Mouse (Mus musculus): Measurements from ENCODE around the gene Car4. TPM values are rescaled to one million over a fixed set of nuclear protein-coding genes. Genes with fewer than 3 reads are reported as not detected.
A peak's percentile ranks its signal among the peaks of the same experiment; 100 is the strongest.

The Car4 gene
- polyA plus RNA-seq (2016; fragmentation: Nextera tagmentation; extraction: Ambion mirVana), result 9.3 and 16.8 TPM in 2 replicates

DNA sequence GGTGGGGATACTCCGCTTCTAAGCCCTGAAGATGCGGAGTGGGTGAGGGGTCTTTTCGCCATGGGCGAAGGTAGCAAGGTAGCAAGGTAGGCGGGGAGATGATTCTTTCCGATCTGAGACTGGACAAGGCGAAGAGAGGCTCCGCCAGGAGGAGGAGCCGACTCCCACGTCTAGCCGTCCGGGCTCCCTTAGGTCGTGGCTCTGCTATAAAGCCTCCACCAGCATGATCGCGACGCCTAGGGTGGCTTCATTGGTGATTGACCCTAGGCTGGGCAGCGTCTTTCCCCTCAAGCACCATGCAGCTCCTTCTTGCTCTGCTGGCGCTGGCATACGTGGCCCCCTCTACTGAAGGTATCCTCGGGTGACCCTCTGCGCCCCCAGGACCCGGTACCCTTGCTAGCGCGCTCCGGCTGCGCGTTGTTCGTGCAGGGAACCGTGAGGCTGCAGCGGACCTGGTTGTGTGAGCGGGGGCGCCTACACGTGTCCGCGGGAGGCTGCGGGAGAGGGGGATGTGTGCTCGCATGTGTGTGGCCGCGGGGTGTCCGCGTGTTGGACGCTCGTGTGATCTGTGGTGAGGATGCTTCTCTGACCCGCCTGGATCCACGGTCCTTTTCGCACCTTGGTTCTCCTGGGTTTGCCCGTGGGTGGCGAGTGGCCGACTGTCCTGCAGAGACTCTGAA, at the start of gene Car4:
Gene Car4 (plus strand): TSS at position 196 of the 680 bp plus-strand sequence.
- H3K4me3 ChIP-seq, result peak within 1 kb of the TSS; percentile 56
- WGBS, result under 1% methylated on average over 49 of the region's 49 CpGs
- DNase-seq (ENCODE audit: low spot score), result peak; percentile 51
- no peaks in the 10 kb centered on the region for H3K36me3 ChIP-seq
- peaks cover 57% of the 10 kb centered on the region for H3K27me3 ChIP-seq (ENCODE audit: low read depth, poor library complexity, severe bottlenecking)
- H3K4me1 ChIP-seq, result peaks cover 52% of the 10 kb centered on the region
- H3K27ac ChIP-seq (replicated peaks), result peak within 1 kb of the TSS; percentile 63; the same call in 1 of the 2 replicates
- no peaks in the 10 kb centered on the region for H3K9me3 ChIP-seq (replicated peaks)

DNA sequence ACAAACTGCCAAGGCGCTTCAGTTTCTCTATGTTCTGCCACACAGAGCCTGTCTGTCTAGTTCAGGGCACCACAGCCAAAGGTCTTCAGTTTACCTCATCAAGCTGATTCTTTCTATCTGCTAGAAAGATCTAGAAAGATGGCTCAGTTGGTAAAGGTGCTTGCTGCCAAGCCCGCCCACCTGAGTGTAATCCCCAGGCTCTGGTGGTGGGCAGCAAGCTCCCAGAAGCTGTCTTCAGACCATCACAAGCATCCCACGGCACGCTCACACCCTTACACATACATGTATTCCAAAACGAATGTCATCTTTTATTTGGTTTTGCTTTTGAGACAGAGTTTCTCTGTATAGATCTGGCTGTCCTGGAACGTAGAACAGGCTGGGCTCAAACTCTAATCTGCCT, 49.1 kb upstream of the Car4 start:
- 93% methylated on average over 6 of the region's 6 CpGs for WGBS
- peaks cover 99% of the 10 kb centered on the region for H3K36me3 ChIP-seq

DNA sequence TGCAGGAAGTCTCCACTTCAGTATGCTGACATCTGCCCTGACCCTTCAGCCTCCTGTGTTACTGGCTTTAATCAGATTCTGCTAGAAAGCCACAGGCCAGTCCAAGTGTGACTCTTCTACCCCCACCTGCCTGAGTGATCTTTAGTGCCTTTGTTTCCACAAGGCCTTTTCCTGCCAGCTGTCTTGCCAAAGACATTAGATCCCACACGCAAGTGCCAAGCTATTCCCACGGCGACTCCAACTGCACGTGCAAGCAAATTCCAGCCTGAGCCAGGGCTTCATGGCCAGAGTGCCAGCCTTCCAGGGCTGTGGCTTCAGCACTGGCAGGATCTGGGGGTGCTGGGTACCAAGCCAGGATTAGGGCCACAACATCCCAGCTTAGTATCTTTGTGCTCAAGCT, 47.2 kb upstream of the Car4 start:
- no peaks in the 10 kb centered on the region for H3K9me3 ChIP-seq (replicated peaks)
- H3K27ac ChIP-seq (replicated peaks), result no peak overlapping the region
- H3K36me3 ChIP-seq, result peaks cover 92% of the 10 kb centered on the region
- no peak for DNase-seq (ENCODE audit: low spot score)
- H3K4me1 ChIP-seq, result peaks cover 10% of the 10 kb centered on the region
- 95% methylated on average over 4 of the region's 4 CpGs for WGBS
- no peak overlapping the region for H3K4me3 ChIP-seq
- no peaks in the 10 kb centered on the region for H3K27me3 ChIP-seq (ENCODE audit: low read depth, poor library complexity, severe bottlenecking)

More for the DNA sequence above, 49.1 kb upstream of the Car4 start:
- Histone ChIP-seq H3K4me1 (no peaks in the 10 kb centered on the region), H3K9me3 (replicated peaks) (no peaks in the 10 kb centered on the region), H3K27ac (replicated peaks) (no peak overlapping the region), H3K4me3 (no peak overlapping the region), H3K27me3 (ENCODE audit: low read depth, poor library complexity, severe bottlenecking) (no peaks in the 10 kb centered on the region)
- no peak for DNase-seq (ENCODE audit: low spot score)

- no peaks in the 10 kb centered on the region for H3K27me3 ChIP-seq (ENCODE audit: low read depth, poor library complexity, severe bottlenecking)
- no peaks in the 10 kb centered on the region for H3K9me3 ChIP-seq (replicated peaks)
- H3K4me3 ChIP-seq, result peak overlapping the region; percentile 72; the same call in 1 of the 2 replicates
- peaks cover 50% of the 10 kb centered on the region for H3K36me3 ChIP-seq
- no peak overlapping the region for H3K27ac ChIP-seq (replicated peaks)
- DNase-seq (ENCODE audit: low spot score), result no peak
- 88% methylated on average over 5 of the region's 5 CpGs for WGBS
- H3K4me1 ChIP-seq, result peaks cover 24% of the 10 kb centered on the region
These were observed 42.9 kb upstream of the Car4 start for GRCm38 (mm10) chr11:84914673-84915072.

DNA sequence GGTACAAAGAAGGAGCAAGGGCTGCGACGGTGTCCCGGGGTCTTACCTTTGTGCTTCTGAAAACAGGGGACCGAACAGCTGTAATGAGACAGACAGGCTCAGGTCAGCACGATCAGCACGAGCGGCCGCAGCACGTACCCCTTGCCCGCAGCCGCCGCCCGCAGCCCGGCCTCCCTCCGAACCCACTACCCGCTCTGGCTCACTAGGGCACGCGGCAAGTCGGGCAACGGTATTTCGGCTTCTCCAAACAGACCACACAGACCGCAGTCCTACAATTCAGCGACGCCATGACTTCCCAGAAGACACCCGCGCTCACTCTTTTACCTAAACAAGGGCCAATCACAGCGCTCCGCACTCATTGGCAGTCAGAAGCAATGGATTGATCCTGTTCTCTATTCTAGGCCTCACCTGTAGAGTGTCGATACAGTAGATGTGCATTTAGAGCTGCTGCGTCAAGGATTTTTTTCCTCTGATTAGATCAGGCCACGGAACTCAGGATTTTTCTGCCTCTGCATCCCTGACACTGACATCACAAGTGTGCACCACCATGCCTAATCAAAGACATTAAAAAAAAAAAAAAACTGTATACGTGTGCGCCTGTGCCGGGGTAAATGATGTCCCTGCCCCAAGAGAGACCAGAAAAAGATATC, 41.4 kb upstream of the Car4 start, which contains the start of gene Znhit3:
Gene Znhit3 (minus strand): TSS at position 314 of the 650 bp plus-strand sequence.
- peaks cover 24% of the 10 kb centered on the region for H3K4me1 ChIP-seq
- H3K4me3 ChIP-seq, result peak within 1 kb of the TSS; percentile 72
- peaks cover 35% of the 10 kb centered on the region for H3K36me3 ChIP-seq
- H3K27me3 ChIP-seq (ENCODE audit: low read depth, poor library complexity, severe bottlenecking), result no peaks in the 10 kb centered on the region
- DNase-seq (ENCODE audit: low spot score), result peak; percentile 80
- no peaks in the 10 kb centered on the region for H3K9me3 ChIP-seq (replicated peaks)
- WGBS, result 4% methylated on average over 34 of the region's 34 CpGs
- H3K27ac ChIP-seq (replicated peaks), result peak within 1 kb of the TSS; percentile 86

- Histone ChIP-seq H3K36me3 (peaks cover 28% of the 10 kb centered on the region), H3K27me3 (ENCODE audit: low read depth, poor library complexity, severe bottlenecking) (no peaks in the 10 kb centered on the region), H3K4me3 (peak overlapping the region; percentile 72), H3K27ac (replicated peaks) (peak overlapping the region; percentile 86), H3K9me3 (replicated peaks) (no peaks in the 10 kb centered on the region), H3K4me1 (peaks cover 24% of the 10 kb centered on the region)
- WGBS, result 58% methylated on average over 7 of the region's 7 CpGs
- no peak for DNase-seq (ENCODE audit: low spot score)
These were observed 40.8 kb upstream of the Car4 start for GRCm38 (mm10) chr11:84916703-84917300.

- no peak overlapping the region for H3K27ac ChIP-seq (replicated peaks)
- peak overlapping the region; percentile 34 for H3K4me3 ChIP-seq
- H3K9me3 ChIP-seq (replicated peaks), result no peaks in the 10 kb centered on the region
- peaks cover 24% of the 10 kb centered on the region for H3K4me1 ChIP-seq
- 6% methylated on average over 16 of the region's 16 CpGs for WGBS
- DNase-seq (ENCODE audit: low spot score), result peak; percentile 88
- H3K27me3 ChIP-seq (ENCODE audit: low read depth, poor library complexity, severe bottlenecking), result no peaks in the 10 kb centered on the region
- peaks cover 13% of the 10 kb centered on the region for H3K36me3 ChIP-seq
These were observed 39.2 kb upstream of the Car4 start for GRCm38 (mm10) chr11:84918425-84918824.

- Histone ChIP-seq H3K4me1 (peaks cover 24% of the 10 kb centered on the region), H3K36me3 (peaks cover 4% of the 10 kb centered on the region; the same call in 1 of the 2 replicates), H3K4me3 (no peak overlapping the region), H3K27ac (replicated peaks) (no peak overlapping the region), H3K27me3 (ENCODE audit: low read depth, poor library complexity, severe bottlenecking) (no peaks in the 10 kb centered on the region), H3K9me3 (replicated peaks) (no peaks in the 10 kb centered on the region)
- DNase-seq (ENCODE audit: low spot score), result peak; percentile 24
- 44% methylated on average over 3 of the region's 3 CpGs for WGBS
These were observed 38.3 kb upstream of the Car4 start for GRCm38 (mm10) chr11:84919276-84919675.

DNA sequence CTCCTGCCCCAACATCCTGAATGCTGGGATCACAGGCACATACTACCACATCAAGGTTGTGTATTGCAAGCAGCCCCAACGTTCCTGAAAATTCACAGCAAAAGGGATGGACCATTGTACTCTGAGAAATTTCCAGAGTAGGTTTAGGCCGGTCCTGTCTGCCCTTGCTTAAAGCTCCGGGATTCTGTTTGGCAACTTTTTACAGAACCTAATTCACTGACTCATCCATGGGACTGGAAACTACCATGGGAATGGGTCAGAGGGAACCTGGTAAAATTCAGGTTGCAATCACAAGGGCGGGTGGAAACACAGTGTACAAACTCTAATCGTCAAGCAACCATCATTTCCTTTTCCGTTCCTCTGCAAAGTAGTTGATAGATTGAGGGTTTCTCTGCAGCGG, 37.6 kb upstream of the Car4 start:
- H3K27me3 ChIP-seq (ENCODE audit: low read depth, poor library complexity, severe bottlenecking), result no peaks in the 10 kb centered on the region

GRCm38 (mm10) chr11:84920981-84921380, 36.6 kb upstream of the Car4 start:
- H3K36me3 ChIP-seq, result no peaks in the 10 kb centered on the region
- H3K4me3 ChIP-seq, result no peak overlapping the region
- no peak overlapping the region for H3K27ac ChIP-seq (replicated peaks)
- 93% methylated on average over 8 of the region's 8 CpGs for WGBS
- H3K9me3 ChIP-seq (replicated peaks), result no peaks in the 10 kb centered on the region
- peaks cover 12% of the 10 kb centered on the region; the same call in 1 of the 2 replicates for H3K4me1 ChIP-seq
- DNase-seq (ENCODE audit: low spot score), result no peak
- H3K27me3 ChIP-seq (ENCODE audit: low read depth, poor library complexity, severe bottlenecking), result no peaks in the 10 kb centered on the region

More for the DNA sequence above, 37.6 kb upstream of the Car4 start:
- Histone ChIP-seq H3K4me1 (peaks cover 19% of the 10 kb centered on the region), H3K36me3 (no peaks in the 10 kb centered on the region), H3K4me3 (no peak overlapping the region), H3K9me3 (replicated peaks) (no peaks in the 10 kb centered on the region), H3K27ac (replicated peaks) (no peak overlapping the region)
- DNase-seq (ENCODE audit: low spot score), result no peak
- WGBS, result 80% methylated on average over 7 of the region's 7 CpGs

- DNase-seq (ENCODE audit: low spot score), result no peak
- WGBS, result 10% methylated on average over 6 of the region's 6 CpGs
- peaks cover 7% of the 10 kb centered on the region; the same call in 1 of the 2 replicates for H3K4me1 ChIP-seq
- H3K4me3 ChIP-seq, result no peak overlapping the region
- no peak overlapping the region for H3K27ac ChIP-seq (replicated peaks)
- H3K9me3 ChIP-seq (replicated peaks), result no peaks in the 10 kb centered on the region
- no peaks in the 10 kb centered on the region for H3K36me3 ChIP-seq
- H3K27me3 ChIP-seq (ENCODE audit: low read depth, poor library complexity, severe bottlenecking), result no peaks in the 10 kb centered on the region
These were observed 25.3 kb upstream of the Car4 start for GRCm38 (mm10) chr11:84932261-84932660.

- Histone ChIP-seq H3K27me3 (ENCODE audit: low read depth, poor library complexity, severe bottlenecking) (peaks cover 19% of the 10 kb centered on the region; the same call in 1 of the 2 replicates), H3K4me1 (peaks cover 26% of the 10 kb centered on the region), H3K9me3 (replicated peaks) (no peaks in the 10 kb centered on the region), H3K36me3 (no peaks in the 10 kb centered on the region), H3K4me3 (no peak overlapping the region), H3K27ac (replicated peaks) (no peak overlapping the region)
- DNase-seq (ENCODE audit: low spot score), result no peak
- 61% methylated on average over 8 of the region's 8 CpGs for WGBS
These were observed 18.0 kb upstream of the Car4 start for GRCm38 (mm10) chr11:84939508-84940053.

Measured in midbrain, embryonic 10.5 days (tissue).